Mouse (Mus musculus): Measurements from ENCODE around the gene Nrcam. TPM values are rescaled to one million over a fixed set of nuclear protein-coding genes. Genes with fewer than 3 reads are reported as not detected.

The Nrcam gene
- polyA plus RNA-seq, 1 experiment from 2014 or later, result 50.1 TPM

DNA sequence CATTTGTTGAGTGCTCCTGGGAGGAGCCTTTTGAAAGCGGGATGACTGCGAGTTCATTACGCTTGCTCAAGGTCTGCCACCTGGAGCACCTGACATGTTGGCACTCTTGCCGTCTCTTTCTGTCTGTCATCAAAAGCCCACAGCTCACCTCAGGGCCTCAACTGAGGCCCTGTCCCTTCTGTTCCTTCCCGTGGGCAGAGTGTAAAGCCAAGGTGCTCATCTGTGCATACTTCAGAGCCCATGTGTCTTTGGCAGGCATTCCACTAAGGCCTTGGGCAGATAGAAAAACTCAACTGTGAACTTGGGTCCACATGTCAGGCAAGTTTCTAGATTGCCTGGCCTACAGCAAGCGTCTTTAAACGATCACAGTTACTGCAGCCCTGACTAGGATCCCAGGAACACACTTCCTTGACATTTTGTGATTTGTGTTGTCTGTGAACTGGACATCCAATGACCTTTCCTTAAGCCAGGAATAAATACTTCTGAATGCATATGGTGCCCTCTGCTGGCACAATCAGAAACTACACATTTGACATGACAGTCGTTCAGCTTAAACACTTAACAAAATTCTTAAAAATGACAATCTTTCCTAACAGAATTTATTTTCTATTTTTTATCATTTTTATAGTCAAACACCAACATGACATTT, 219.2 kb downstream of the Nrcam start:
- H3K27ac ChIP-seq (ENCODE audit: low read depth, low read length), result no peak overlapping the region
- DNase-seq (ENCODE audit: low spot score) (peak; percentile 74), ATAC-seq (replicated peaks; ENCODE audit: low FRiP score) (peak; percentile 42)
- H3K9me3 ChIP-seq (ENCODE audit: control insufficient read depth, low read length), result no peaks in the 10 kb centered on the region
- 52% methylated on average over 8 of the region's 8 CpGs for WGBS
- no peak overlapping the region for H3K4me2 ChIP-seq (ENCODE audit: low read depth, low read length, severe bottlenecking)
- H3K4me1 ChIP-seq (replicated peaks; ENCODE audit: control insufficient read depth, insufficient read depth, low read length), result 0 out of 2 replicates have a peak, but pooled peaks cover 2% of the 10 kb centered on the region
- no peak overlapping the region for H3K9ac ChIP-seq (ENCODE audit: low read length)
- H3K36me3 ChIP-seq (ENCODE audit: control insufficient read depth, insufficient read depth, low read length), result no peaks in the 10 kb centered on the region
- H3K4me3 ChIP-seq (ENCODE audit: low read depth, low read length), result no peak overlapping the region
- H3K27me3 ChIP-seq (ENCODE audit: control insufficient read depth, insufficient read depth, low read length), result no peaks in the 10 kb centered on the region; the same call in 1 of the 2 replicates

DNA sequence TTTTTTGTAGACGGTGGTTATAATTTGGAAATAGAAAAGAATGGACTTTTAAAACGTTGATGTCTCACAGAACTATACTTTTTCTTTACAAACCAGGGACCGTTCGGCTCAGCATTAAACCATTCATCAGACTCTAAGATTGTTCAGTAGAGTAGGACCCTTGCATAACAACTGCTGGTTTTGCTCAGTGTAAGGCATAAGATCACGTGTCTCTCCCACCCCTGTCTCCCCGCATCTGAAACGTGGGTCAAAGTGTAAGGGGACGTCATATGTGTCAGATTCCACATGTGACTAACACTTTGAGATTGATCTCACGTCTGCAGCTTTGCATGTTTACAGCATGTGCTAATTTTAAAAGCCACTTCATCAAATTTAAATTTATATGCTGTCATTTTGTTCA, 219.8 kb downstream of the Nrcam start:
- no peak for ATAC-seq (replicated peaks; ENCODE audit: low FRiP score)
- H3K27me3 ChIP-seq (ENCODE audit: control insufficient read depth, insufficient read depth, low read length), result no peaks in the 10 kb centered on the region; the same call in 1 of the 2 replicates
- H3K9me3 ChIP-seq (ENCODE audit: control insufficient read depth, low read length), result no peaks in the 10 kb centered on the region

DNA sequence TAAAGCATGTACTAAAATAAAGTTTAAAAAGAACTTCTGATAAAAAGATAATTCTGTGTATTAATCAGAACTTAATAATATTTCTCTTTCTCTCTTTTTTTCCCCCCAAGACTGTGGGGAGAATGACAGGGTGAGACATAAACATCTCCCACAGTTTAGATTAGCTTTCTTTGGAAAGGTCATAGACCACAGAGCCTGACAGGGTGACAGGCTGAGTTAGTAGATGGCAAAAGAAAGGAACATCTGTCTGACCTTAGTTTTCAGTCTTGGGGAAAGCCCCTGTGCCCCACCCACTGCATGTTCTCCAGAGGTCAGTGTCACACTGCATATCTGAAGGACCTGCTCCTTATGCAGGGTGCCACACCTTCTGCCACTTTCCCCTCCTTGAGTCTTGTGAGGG, 222.9 kb downstream of the Nrcam start:
- Histone ChIP-seq H3K4me2 (ENCODE audit: low read depth, low read length, severe bottlenecking) (no peak overlapping the region), H3K27me3 (ENCODE audit: control insufficient read depth, insufficient read depth, low read length) (no peaks in the 10 kb centered on the region), H3K9me3 (ENCODE audit: control insufficient read depth, low read length) (no peaks in the 10 kb centered on the region), H3K4me1 (replicated peaks; ENCODE audit: control insufficient read depth, insufficient read depth, low read length) (0 out of 2 replicates have a peak, but pooled peaks cover 2% of the 10 kb centered on the region), H3K4me3 (ENCODE audit: low read depth, low read length) (no peak overlapping the region), H3K36me3 (ENCODE audit: control insufficient read depth, insufficient read depth, low read length) (no peaks in the 10 kb centered on the region), H3K27ac (ENCODE audit: low read depth, low read length) (no peak overlapping the region), H3K9ac (ENCODE audit: low read length) (no peak overlapping the region)
- no peak for ATAC-seq (replicated peaks; ENCODE audit: low FRiP score)
- DNase-seq (ENCODE audit: low spot score), result no peak

More for the DNA sequence above, 219.8 kb downstream of the Nrcam start:
- Histone ChIP-seq H3K4me1 (replicated peaks; ENCODE audit: control insufficient read depth, insufficient read depth, low read length) (0 out of 2 replicates have a peak, but pooled peaks cover 2% of the 10 kb centered on the region), H3K4me3 (ENCODE audit: low read depth, low read length) (no peak overlapping the region), H3K36me3 (ENCODE audit: control insufficient read depth, insufficient read depth, low read length) (no peaks in the 10 kb centered on the region), H3K27ac (ENCODE audit: low read depth, low read length) (no peak overlapping the region), H3K9ac (ENCODE audit: low read length) (no peak overlapping the region), H3K4me2 (ENCODE audit: low read depth, low read length, severe bottlenecking) (no peak overlapping the region)
- DNase-seq (ENCODE audit: low spot score), result no peak
- 70% methylated on average over 9 of the region's 9 CpGs for WGBS

DNA sequence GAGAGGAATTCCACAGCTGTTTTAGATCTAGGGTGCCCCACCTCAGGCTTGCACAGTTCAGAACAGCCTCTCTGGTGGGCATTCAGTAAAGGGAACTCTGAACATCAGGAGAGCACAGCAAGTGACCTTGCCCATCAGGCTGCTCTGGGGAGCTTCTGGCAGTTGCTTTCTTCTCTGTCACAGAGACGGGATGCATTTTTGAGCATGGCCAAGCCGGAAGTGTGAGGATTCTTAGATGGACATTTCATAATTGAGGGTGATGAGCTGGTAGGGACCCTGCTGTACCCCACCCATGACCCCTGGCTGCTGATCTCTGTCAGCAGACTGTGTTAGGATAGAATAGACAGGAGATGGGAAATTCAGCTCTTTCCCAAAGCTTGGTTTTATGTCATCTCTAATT, 225.4 kb downstream of the Nrcam start:
- Histone ChIP-seq H3K4me1 (replicated peaks; ENCODE audit: control insufficient read depth, insufficient read depth, low read length) (0 out of 2 replicates have a peak, but pooled peaks cover 2% of the 10 kb centered on the region), H3K9me3 (ENCODE audit: control insufficient read depth, low read length) (no peaks in the 10 kb centered on the region), H3K36me3 (ENCODE audit: control insufficient read depth, insufficient read depth, low read length) (no peaks in the 10 kb centered on the region), H3K4me3 (ENCODE audit: low read depth, low read length) (no peak overlapping the region), H3K4me2 (ENCODE audit: low read depth, low read length, severe bottlenecking) (no peak overlapping the region), H3K27me3 (ENCODE audit: control insufficient read depth, insufficient read depth, low read length) (no peaks in the 10 kb centered on the region), H3K9ac (ENCODE audit: low read length) (no peak overlapping the region), H3K27ac (ENCODE audit: low read depth, low read length) (no peak overlapping the region)
- 63% methylated on average over 2 of the region's 2 CpGs for WGBS
- ATAC-seq (replicated peaks; ENCODE audit: low FRiP score) (no peak), DNase-seq (ENCODE audit: low spot score) (no peak)

DNA sequence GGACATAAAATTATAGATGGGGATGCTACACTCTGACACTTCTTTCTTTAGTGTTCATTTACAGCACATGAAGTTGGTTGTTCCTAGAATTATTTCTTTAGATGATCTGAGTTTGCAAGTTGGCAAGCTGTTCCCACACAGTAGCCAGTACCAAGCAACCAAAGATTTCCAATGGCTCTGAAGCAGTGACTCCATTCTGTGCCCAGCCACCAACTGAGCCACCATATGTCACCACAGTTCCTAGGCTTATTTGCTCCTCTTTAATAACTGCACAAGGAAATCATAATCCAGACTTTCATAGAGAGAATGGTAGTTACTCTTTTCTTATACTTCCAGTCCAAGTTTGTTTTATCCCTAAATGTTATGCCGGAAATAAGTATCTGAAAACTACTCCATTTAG, 226.1 kb downstream of the Nrcam start:
- H3K36me3 ChIP-seq (ENCODE audit: control insufficient read depth, insufficient read depth, low read length), result no peaks in the 10 kb centered on the region
- H3K9me3 ChIP-seq (ENCODE audit: control insufficient read depth, low read length), result no peaks in the 10 kb centered on the region
- H3K9ac ChIP-seq (ENCODE audit: low read length), result no peak overlapping the region
- no peak for DNase-seq (ENCODE audit: low spot score)
- WGBS, result 98% methylated on average over 1 of the region's 1 CpGs
- ATAC-seq (replicated peaks; ENCODE audit: low FRiP score), result no peak
- 0 out of 2 replicates have a peak, but pooled peaks cover 2% of the 10 kb centered on the region for H3K4me1 ChIP-seq (replicated peaks; ENCODE audit: control insufficient read depth, insufficient read depth, low read length)
- no peak overlapping the region for H3K27ac ChIP-seq (ENCODE audit: low read depth, low read length)
- no peak overlapping the region for H3K4me3 ChIP-seq (ENCODE audit: low read depth, low read length)
- H3K4me2 ChIP-seq (ENCODE audit: low read depth, low read length, severe bottlenecking), result no peak overlapping the region
- no peaks in the 10 kb centered on the region for H3K27me3 ChIP-seq (ENCODE audit: control insufficient read depth, insufficient read depth, low read length)

DNA sequence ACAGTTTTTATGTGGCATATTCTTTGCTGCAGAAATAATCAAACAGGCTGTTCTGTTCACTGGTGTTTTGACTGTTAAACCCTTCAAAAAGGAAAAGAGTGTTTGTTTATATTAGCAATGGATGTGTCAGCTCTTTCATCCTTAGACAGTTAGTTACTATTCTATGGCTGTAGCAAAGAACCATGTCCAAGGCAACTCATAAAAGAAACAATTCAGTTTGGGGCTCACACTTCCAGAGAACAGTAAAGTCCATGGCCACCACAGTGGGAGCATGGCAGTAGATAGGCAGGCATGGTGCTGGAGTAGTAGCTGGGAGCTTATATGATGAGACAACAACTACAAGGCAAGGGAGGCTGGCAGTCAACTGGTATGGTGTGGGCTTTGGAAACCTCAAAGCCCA, 231.3 kb downstream of the Nrcam start:
- no peak overlapping the region for H3K4me3 ChIP-seq (ENCODE audit: low read depth, low read length)
- no peak overlapping the region for H3K4me2 ChIP-seq (ENCODE audit: low read depth, low read length, severe bottlenecking)
- H3K36me3 ChIP-seq (ENCODE audit: control insufficient read depth, insufficient read depth, low read length), result no peaks in the 10 kb centered on the region
- no peak overlapping the region for H3K9ac ChIP-seq (ENCODE audit: low read length)
- no peak overlapping the region for H3K27ac ChIP-seq (ENCODE audit: low read depth, low read length)
- no peaks in the 10 kb centered on the region for H3K27me3 ChIP-seq (ENCODE audit: control insufficient read depth, insufficient read depth, low read length)
- no peaks in the 10 kb centered on the region for H3K9me3 ChIP-seq (ENCODE audit: control insufficient read depth, low read length)
- ATAC-seq (replicated peaks; ENCODE audit: low FRiP score) (no peak), DNase-seq (ENCODE audit: low spot score) (no peak)
- H3K4me1 ChIP-seq (replicated peaks; ENCODE audit: control insufficient read depth, insufficient read depth, low read length), result no peaks in the 10 kb centered on the region

DNA sequence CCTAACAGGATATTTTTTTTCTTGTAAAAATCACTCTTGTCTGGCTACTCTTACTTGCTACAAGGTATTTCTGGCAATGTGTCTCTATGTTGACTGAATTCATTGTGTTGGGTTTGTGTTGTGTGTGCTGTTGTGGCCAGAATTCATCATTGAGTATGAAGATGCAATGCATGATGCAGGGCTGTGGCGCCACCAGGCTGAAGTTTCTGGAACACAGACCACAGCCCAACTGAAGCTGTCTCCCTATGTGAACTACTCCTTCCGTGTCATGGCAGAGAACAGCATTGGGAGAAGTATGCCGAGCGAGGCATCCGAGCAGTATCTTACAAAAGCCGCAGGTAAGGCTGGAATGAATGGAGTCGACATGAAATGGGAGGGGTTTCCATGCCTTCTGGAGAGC, 241.4 kb downstream of the Nrcam start:
- Histone ChIP-seq H3K9me3 (ENCODE audit: control insufficient read depth, low read length) (no peaks in the 10 kb centered on the region), H3K4me2 (ENCODE audit: low read depth, low read length, severe bottlenecking) (no peak overlapping the region), H3K4me3 (ENCODE audit: low read depth, low read length) (no peak overlapping the region), H3K27ac (ENCODE audit: low read depth, low read length) (no peak overlapping the region), H3K27me3 (ENCODE audit: control insufficient read depth, insufficient read depth, low read length) (no peaks in the 10 kb centered on the region), H3K36me3 (ENCODE audit: control insufficient read depth, insufficient read depth, low read length) (no peaks in the 10 kb centered on the region), H3K4me1 (replicated peaks; ENCODE audit: control insufficient read depth, insufficient read depth, low read length) (no peaks in the 10 kb centered on the region), H3K9ac (ENCODE audit: low read length) (no peak overlapping the region)
- 84% methylated on average over 7 of the region's 7 CpGs for WGBS
- 0 out of 2 replicates have a peak, but pooled peaks have one; percentile 33 for ATAC-seq (replicated peaks; ENCODE audit: low FRiP score)
- no peak for DNase-seq (ENCODE audit: low spot score)

DNA sequence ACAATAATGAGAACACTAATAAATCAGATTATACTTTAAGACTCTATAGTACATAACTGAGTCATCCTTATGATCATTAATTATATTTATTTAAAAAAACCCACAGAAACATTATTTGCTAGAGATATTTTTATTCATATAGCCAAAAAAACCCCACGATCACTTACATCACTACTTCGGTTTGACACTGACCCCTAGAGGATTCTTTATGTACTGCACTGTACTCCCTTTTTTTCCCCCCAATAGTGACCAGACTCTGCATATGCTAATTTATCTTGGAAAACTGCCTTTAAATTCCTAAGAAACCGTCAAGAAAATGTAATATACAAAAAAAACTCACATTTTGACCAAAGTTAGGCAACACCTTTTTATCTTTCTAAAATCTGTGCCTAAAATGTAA, 244.0 kb downstream of the Nrcam start:
- no peak overlapping the region for H3K9ac ChIP-seq (ENCODE audit: low read length)
- no peaks in the 10 kb centered on the region for H3K27me3 ChIP-seq (ENCODE audit: control insufficient read depth, insufficient read depth, low read length)
- WGBS, result 20% methylated on average over 3 of the region's 3 CpGs
- no peaks in the 10 kb centered on the region for H3K36me3 ChIP-seq (ENCODE audit: control insufficient read depth, insufficient read depth, low read length)
- ATAC-seq (replicated peaks; ENCODE audit: low FRiP score) (no peak), DNase-seq (ENCODE audit: low spot score) (no peak)
- H3K27ac ChIP-seq (ENCODE audit: low read depth, low read length), result no peak overlapping the region
- no peak overlapping the region for H3K4me2 ChIP-seq (ENCODE audit: low read depth, low read length, severe bottlenecking)
- no peak overlapping the region for H3K4me3 ChIP-seq (ENCODE audit: low read depth, low read length)
- no peaks in the 10 kb centered on the region for H3K4me1 ChIP-seq (replicated peaks; ENCODE audit: control insufficient read depth, insufficient read depth, low read length)
- no peaks in the 10 kb centered on the region for H3K9me3 ChIP-seq (ENCODE audit: control insufficient read depth, low read length)

DNA sequence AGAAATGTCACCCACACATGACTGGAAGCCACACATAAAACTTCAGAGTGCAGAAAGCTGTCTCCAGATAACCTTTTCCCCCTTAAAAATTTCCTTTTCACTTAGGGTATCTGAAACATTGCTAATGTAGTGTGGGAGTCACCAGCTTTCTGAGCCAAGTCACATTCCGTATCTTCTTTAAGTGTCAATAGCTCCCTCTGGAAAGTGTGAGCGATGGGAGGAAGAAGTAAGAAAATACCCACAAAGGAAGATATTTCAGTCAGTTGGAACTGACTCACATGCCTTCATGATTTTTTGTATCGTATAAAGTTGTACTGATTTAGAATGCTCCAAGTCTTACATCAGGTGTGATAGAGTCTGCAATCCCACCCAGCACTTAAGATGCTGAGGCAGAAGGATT, 245.5 kb downstream of the Nrcam start:
- no peaks in the 10 kb centered on the region for H3K36me3 ChIP-seq (ENCODE audit: control insufficient read depth, insufficient read depth, low read length)
- ATAC-seq (replicated peaks; ENCODE audit: low FRiP score), result no peak
- H3K4me3 ChIP-seq (ENCODE audit: low read depth, low read length), result no peak overlapping the region
- H3K4me2 ChIP-seq (ENCODE audit: low read depth, low read length, severe bottlenecking), result no peak overlapping the region
- H3K27me3 ChIP-seq (ENCODE audit: control insufficient read depth, insufficient read depth, low read length), result no peaks in the 10 kb centered on the region
- H3K4me1 ChIP-seq (replicated peaks; ENCODE audit: control insufficient read depth, insufficient read depth, low read length), result no peaks in the 10 kb centered on the region
- H3K9me3 ChIP-seq (ENCODE audit: control insufficient read depth, low read length), result no peaks in the 10 kb centered on the region
- no peak overlapping the region for H3K9ac ChIP-seq (ENCODE audit: low read length)
- no peak overlapping the region for H3K27ac ChIP-seq (ENCODE audit: low read depth, low read length)
- no peak for DNase-seq (ENCODE audit: low spot score)
- 94% methylated on average over 3 of the region's 3 CpGs for WGBS
